Mouse (Mus musculus): Measurements from ENCODE around the gene Ank2.

The Ank2 gene

DNA sequence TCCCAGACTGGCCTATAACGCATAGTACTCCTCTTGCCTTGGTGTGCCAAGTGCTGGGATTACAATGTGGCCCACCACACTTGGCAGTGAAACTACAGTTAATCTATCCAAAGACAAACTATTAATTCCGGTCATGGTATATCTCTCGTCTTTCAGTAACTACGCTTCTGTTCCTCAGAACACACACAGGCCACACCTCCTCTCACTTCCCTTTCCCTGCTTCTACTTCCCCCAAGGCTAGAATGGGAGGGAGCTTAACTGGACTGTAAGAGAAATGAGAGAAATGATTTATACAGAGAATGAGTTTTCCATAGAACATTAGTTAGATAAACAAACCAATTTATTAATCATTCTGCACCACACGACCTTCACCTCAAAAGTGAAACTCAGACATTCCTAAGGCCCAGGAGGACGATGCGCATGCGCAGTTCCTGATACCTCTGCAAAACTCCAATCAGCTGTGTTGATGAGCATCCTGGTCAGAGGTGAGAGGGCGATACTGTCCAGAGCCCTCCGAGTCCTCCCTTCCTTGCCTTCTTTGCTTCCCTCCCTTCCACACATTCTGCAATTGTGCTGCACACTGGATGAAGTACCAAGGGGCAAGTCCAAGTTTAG is 206.2 kb downstream of the Ank2 start:
- DNase-seq (ENCODE audit: low read depth), result no peak

- DNase-seq (ENCODE audit: low read depth), result no peak
Observed at GRCm38 (mm10) chr3:127282277-127282676, 216.9 kb downstream of the Ank2 start.

DNA sequence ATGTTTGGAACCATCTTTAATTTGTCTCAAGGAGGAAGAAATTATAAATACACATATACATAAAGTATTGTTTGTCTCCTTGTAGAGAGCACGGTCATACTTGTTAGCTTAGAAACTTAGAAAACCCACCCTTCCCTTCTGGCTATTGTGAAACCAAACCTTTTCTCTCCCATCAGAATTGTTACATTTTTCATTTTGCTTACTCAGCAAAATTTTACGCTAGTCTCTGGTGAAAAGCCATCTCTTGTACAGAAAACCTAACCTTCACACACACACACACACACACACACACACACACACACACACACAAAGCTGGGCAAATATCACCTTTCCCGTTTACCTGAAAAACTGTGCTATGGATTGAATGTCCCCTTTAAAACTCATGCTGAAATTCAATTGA is 217.8 kb downstream of the Ank2 start:
- no peak for DNase-seq (ENCODE audit: low read depth)

GRCm38 (mm10) chr3:127280376-127280775 is 218.8 kb downstream of the Ank2 start:
- DNase-seq (ENCODE audit: low read depth), result no peak

DNA sequence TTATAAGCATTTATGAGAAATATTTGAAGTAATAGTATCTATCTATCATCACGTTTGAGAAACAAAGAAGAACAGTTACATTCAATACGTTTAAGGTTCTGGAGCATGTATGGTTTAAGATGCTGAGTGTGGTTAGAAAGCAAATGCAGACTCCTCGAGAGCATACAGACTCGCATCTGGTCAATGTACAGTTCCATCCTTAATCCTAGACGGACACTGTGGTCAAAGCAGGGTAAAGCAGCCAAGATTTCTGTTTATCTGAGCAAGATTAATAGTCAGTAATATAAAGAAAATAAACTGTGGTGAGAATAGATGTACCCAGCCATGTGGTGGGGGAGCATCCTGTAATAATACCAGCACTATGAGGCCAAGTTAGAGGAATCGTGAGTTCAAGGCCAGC is 223.2 kb downstream of the Ank2 start:
- DNase-seq (ENCODE audit: low read depth), result no peak

DNA sequence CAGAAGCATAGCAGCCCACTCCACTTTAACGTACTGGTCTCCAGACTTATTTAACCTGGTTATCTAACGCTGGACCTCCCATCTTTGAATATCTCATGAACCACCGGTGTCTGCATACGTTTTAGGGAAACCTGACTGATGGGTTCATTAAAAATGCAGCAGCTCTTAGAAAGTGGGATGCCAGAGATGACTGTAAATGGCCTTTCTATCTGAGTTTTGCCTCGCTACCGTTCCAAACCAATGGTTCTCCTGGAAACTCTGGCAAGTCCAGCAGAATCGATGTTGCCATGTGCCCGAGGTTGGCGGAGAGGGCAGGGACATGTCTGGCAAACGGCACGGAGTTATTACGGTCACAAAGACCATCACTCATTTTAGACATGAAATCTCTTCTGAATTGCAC is 226.3 kb downstream of the Ank2 start:
- DNase-seq (ENCODE audit: low read depth), result no peak

DNA sequence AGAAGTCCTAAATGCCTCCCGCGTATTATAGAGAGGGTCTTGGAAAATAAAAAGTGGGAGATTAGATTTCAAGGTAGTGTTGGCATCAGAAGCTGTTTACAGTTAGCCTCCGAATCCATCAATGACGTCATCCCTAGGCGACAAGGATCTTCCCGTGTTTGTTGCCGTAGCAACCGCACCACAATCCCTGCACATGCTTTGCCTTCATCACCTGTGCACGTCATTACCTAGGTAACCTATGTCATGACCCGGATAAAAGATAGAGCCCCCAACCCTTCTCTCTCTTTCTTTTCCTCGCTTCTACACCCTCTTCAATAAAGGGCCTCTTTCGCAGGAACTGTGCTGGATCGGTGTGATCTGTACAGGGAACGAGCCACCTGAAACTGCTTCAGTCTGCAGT is 229.5 kb downstream of the Ank2 start:
- DNase-seq (ENCODE audit: low read depth), result no peak

- DNase-seq (ENCODE audit: low read depth), result no peak
Observed at GRCm38 (mm10) chr3:127267846-127268245, 231.3 kb downstream of the Ank2 start.

DNA sequence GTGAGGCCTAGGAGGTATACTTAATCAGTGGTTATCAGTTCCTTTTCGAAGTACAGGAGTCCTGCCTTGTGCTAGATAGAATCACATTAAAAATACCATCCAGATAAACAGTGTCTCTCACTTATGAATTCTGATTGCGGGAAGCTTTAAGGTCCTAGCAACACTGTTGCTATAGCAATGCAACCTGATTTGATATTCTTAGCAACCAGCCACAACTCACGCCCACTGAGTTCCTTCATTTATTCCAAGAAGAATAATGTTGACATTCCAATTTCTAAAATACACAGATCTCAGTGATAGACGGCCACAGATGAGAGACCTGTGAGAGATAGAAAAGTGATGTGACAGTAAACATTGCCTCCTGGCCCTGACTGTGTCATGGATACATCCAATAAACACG is 233.4 kb downstream of the Ank2 start:
- DNase-seq (ENCODE audit: low read depth), result no peak

DNA sequence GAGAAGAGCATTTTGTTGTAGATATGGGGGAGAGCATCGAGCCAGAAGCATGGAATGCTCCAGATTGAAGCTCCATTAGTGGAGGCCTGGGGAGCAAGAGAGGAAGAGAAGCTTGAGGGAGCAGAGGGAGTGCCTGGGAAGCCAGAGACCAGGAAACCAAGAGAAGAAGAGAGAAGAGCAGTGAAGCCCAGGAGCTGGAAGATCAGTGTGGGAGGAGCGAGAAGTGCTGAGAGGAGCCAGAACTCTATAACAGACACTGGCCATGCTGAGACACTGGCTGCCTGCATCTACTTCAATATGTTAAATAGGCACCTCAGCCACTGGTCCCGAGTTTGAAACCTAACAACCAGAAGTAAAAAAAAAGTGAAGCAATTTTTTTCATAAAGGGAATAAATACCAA is 234.0 kb downstream of the Ank2 start:
- no peak for DNase-seq (ENCODE audit: low read depth)

DNA sequence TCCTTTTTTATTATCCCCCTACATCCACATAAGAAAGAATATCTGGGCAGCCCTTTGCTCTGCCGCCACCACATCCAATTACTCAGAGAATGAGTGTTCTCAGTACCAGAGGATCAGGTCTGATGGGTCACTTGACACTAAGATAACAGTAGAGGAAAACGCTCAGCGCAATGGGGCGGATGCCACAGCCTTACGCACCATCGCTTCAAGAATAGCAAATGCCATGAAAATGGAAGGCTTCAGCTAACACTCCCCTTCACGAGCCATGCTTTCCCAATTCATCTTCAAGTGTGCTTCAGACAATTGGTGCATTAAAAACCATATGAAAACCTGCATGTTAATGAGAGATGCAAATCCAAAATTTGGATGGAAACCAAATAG is 238.4 kb downstream of the Ank2 start:
- DNase-seq (ENCODE audit: low read depth), result no peak

DNA sequence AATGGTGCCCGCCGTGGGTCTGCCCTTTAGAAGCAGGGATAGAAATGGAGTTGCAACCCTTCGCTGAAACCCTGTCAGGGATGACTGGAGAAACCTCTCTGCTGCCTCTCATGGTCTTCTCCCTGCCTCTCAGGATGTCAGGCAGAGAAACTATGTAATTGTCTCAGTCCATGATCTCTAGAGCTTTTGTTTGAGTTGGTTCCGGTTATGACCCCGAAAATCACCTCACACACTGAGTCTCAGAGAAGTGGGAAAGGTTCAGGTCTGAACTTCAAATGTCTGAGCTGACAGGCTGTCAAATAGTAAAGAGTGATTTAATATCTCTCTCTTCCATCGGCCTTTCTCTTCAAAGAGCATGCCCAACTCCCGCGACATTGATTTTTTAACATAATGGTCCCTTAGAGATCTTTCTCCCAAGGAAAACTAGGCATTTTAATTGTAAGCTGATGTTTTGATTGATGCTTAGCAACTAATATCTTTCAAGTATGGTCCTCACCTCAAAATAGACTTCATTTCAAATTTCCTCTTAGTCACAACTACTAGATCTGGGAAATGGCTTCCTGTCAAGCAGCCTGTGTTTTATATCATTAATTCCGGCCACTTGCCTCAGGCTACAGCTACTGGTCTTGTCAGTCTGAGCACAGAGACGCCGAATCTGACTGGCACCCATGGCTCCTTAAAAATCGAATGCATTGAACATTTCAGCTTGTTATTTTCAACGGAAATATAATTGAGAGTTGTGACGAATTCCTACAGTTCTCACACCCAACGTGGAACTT is 239.0 kb downstream of the Ank2 start:
- DNase-seq (ENCODE audit: low read depth), result no peak

GRCm38 (mm10) chr3:127258466-127259075 is 240.6 kb downstream of the Ank2 start:
- DNase-seq (ENCODE audit: low read depth), result no peak

DNA sequence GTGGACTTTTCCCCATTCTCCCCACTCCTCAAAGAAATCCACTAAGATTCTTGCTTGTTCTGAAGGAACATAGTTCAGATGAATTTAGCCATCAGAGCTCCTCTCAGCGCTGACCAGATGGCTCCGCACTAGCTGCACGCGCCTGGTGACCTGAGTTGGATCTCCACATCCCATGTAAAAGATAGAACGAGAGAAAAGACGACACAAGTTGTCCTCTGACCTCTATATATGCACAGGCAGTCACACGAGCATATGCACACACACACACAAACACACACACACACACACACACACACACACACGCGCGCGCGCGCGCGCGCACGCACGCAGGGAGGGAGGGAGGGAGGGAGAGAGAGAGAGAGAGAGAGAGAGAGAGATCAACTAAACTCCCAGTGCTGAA is 241.2 kb downstream of the Ank2 start:
- no peak for DNase-seq (ENCODE audit: low read depth)

GRCm38 (mm10) chr3:127257279-127257925 is 241.7 kb downstream of the Ank2 start:
- DNase-seq (ENCODE audit: low read depth), result no peak

GRCm38 (mm10) chr3:127256681-127257080 is 242.5 kb downstream of the Ank2 start:
- DNase-seq (ENCODE audit: low read depth), result no peak

GRCm38 (mm10) chr3:127250930-127251329 is 248.2 kb downstream of the Ank2 start:
- no peak for DNase-seq (ENCODE audit: low read depth)

DNA sequence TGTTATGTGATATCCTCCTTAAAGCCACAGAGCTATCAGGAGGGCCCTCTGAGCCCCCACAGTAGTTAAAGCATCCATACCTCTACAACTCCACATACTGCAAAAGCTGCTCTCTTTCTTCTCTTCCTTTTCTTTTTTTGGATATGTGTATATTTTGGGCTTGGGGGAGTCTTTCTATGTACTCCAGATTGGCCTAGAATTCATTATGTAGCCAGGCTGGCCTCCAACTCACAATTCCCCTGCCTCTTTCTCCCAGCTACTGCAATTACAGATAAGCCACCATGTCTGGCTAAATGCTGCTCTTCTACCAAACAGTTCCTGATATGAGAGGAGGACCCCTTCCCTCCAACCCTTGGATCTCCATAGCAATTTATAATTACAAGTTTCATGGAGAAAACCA is 250.5 kb downstream of the Ank2 start:
- no peak for DNase-seq (ENCODE audit: low read depth)

- no peak for DNase-seq (ENCODE audit: low read depth)
Observed at GRCm38 (mm10) chr3:127246989-127247708, 252.0 kb downstream of the Ank2 start.

- DNase-seq (ENCODE audit: low read depth), result no peak
Observed at GRCm38 (mm10) chr3:127243928-127244642, 255.1 kb downstream of the Ank2 start.

DNA sequence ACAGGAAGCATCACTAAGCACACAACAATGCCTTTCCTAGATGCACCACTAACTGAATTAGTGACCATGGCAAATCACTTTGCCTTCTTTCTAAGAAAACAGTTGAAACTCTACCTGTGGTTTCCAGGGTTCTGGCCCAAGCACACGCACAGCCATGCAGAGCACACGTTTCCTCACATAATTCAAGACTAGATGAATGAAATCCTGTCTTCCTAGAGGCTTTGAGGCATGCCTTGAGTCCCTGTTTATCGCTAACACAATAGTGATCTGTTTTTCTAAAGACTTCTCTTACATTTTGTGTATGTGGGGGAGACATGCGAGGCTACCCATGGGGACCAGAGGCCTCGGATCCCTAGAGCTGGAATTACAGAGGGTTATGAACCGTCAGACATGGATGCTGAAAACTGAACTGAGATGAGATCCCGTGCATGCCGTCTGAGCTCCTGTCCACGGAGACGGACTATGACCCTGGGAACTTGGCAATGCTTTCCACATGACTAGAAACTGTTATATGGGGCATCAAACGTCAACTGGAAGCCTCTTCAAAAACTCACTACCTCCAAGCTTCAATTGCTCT is 256.8 kb downstream of the Ank2 start:
- DNase-seq (ENCODE audit: low read depth), result no peak
